Mouse (Mus musculus): ENCODE measurements at regions not wholly inside any gene's neighbourhood (a gene's known extent, or its start where the extent isn't known, plus 50 kb on each side); places are given as distances from the start of the nearest gene placed in this dataset.

DNA sequence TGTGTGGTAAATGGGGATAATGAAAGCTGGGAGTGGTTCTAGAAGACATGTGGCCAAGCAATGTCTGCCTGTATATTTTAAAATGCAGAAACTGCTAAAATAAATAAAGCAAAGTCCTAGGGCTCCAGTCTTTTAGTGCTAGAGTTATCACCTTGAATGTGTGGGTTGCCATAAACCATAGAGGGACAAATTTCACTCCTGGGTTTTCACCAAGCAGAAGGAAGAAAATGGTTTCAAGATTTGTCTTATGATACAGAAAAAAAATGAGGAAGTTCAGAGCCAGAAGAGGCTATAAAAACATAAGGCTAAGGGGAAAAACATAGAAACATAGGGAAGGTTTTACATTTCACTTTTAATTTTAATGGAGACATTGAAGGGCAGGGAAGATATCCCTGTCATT lies 276.1 kb upstream of the 2610001J05Rik start:
- Histone ChIP-seq H3K4me1 (replicated peaks) (no peaks in the 10 kb centered on the region), H3K27me3 (no peaks in the 10 kb centered on the region), H3K9me3 (no peaks in the 10 kb centered on the region), H3K4me2 (no peak overlapping the region), H3K9ac (no peak overlapping the region), H3K27ac (no peak overlapping the region), H3K36me3 (no peaks in the 10 kb centered on the region), H3K4me3 (no peak overlapping the region)
- ATAC-seq (ENCODE audit: low FRiP score): no peak

DNA sequence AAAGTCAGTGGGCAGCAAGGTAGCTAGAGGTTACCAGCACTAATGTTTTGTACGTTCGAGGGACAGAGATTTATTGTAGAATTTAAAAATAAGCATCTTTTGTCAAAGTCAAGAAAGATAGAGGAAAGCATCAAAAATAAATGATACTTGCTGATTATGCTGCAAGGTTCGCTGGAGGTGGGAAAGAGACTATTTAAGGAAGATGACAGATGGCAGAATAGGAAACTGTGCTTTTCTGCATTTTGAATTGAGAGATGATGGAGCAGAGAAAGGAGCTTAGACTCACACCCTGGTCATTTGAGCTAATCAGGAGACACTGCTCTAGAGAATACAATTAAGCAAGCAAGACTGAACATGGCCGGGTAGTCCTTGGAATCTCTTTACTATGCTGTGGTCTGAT lies 275.1 kb upstream of the 2610001J05Rik start:
- H3K27me3 ChIP-seq: no peaks in the 10 kb centered on the region
- no peak overlapping the region for H3K4me2 ChIP-seq
- no peak overlapping the region for H3K4me3 ChIP-seq
- H3K9me3 ChIP-seq: no peaks in the 10 kb centered on the region
- ATAC-seq (ENCODE audit: low FRiP score): no peak
- WGBS: 82% methylated on average over 4 of the region's 4 CpGs
- no peaks in the 10 kb centered on the region for H3K4me1 ChIP-seq (replicated peaks)
- H3K36me3 ChIP-seq: no peaks in the 10 kb centered on the region
- H3K9ac ChIP-seq: no peak overlapping the region
- H3K27ac ChIP-seq: no peak overlapping the region

DNA sequence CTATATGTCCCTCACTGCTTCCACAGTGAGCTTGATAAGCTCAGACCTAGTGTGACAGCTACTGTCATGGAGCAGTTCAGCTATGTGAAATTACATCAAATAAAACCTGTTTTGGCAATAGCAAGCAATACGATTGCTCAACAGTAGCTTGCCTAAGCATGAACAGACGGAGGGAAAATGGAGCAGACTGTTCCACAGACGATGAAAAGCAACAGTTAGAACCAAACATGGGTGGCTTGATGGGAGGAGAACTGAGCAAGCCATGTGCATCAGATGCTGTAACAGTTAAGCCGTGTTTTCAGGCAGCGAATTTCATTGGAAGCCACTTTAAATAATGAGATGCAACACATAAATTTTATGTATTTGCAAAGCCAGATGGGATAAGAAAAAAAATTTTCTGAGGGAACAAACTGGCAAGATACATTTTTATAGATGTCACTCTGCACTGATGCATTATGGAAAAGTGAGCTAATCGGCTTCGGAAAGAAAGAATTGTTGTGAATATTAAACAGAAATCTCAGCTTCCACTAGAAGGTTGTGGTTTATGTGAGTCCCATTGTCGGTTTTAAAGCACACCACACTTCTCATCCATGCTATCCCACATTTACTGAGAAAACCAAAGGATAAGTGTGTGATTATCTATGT lies 270.9 kb upstream of the 2610001J05Rik start:
- Histone ChIP-seq H3K9ac (no peak overlapping the region), H3K27me3 (no peaks in the 10 kb centered on the region), H3K4me2 (no peak overlapping the region), H3K36me3 (no peaks in the 10 kb centered on the region), H3K4me1 (replicated peaks) (no peaks in the 10 kb centered on the region), H3K9me3 (no peaks in the 10 kb centered on the region), H3K4me3 (no peak overlapping the region), H3K27ac (no peak overlapping the region)
- WGBS: 82% methylated on average over 8 of the region's 8 CpGs
- ATAC-seq (ENCODE audit: low FRiP score): no peak

GRCm38 (mm10) chr6:14130392-14131144 lies 259.2 kb upstream of the 2610001J05Rik start:
- H3K4me1 ChIP-seq (replicated peaks): no peaks in the 10 kb centered on the region
- 82% methylated on average over 1 of the region's 1 CpGs for WGBS
- no peaks in the 10 kb centered on the region for H3K36me3 ChIP-seq
- H3K27ac ChIP-seq: no peak overlapping the region
- H3K4me2 ChIP-seq: no peak overlapping the region
- no peaks in the 10 kb centered on the region for H3K9me3 ChIP-seq
- H3K4me3 ChIP-seq: no peak overlapping the region
- no peak for ATAC-seq (ENCODE audit: low FRiP score)
- no peaks in the 10 kb centered on the region for H3K27me3 ChIP-seq
- H3K9ac ChIP-seq: no peak overlapping the region

- Histone ChIP-seq H3K9ac (no peak overlapping the region), H3K4me3 (no peak overlapping the region), H3K4me1 (replicated peaks) (no peaks in the 10 kb centered on the region), H3K36me3 (no peaks in the 10 kb centered on the region), H3K27me3 (no peaks in the 10 kb centered on the region), H3K9me3 (no peaks in the 10 kb centered on the region), H3K4me2 (no peak overlapping the region), H3K27ac (no peak overlapping the region)
- no peak for ATAC-seq (ENCODE audit: low FRiP score)
Measured at GRCm38 (mm10) chr6:14129394-14129793, 258.1 kb upstream of the 2610001J05Rik start.

- Histone ChIP-seq H3K4me1 (replicated peaks) (no peaks in the 10 kb centered on the region), H3K9ac (no peak overlapping the region), H3K4me2 (no peak overlapping the region), H3K9me3 (no peaks in the 10 kb centered on the region), H3K27ac (no peak overlapping the region), H3K4me3 (no peak overlapping the region), H3K36me3 (no peaks in the 10 kb centered on the region), H3K27me3 (no peaks in the 10 kb centered on the region)
- no peak for ATAC-seq (ENCODE audit: low FRiP score)
- 86% methylated on average over 3 of the region's 3 CpGs for WGBS
Measured at GRCm38 (mm10) chr6:14122311-14122710, 251.0 kb upstream of the 2610001J05Rik start.

DNA sequence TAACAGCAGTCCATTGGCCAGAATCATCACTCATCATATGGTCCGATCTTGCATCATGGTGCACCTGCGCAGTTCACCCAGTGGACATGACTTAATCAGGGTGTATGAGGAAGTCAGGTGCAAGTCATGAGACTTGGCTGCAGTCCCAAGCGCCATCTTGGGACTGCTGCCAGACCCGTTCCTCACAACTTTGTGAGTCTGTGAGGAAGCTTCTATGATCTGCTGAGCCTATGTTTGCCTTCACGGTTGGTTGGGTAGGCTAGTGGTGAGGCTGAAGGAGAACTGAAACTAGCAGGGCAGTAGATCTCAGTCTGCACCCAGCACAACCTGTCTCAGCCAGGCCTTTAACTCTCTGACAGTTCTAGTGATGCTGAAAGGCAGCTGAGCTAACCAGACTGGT lies 250.2 kb upstream of the 2610001J05Rik start:
- WGBS: 96% methylated on average over 5 of the region's 5 CpGs
- no peak overlapping the region for H3K4me3 ChIP-seq
- H3K27ac ChIP-seq: no peak overlapping the region
- H3K9me3 ChIP-seq: no peaks in the 10 kb centered on the region
- H3K4me2 ChIP-seq: no peak overlapping the region
- no peak overlapping the region for H3K9ac ChIP-seq
- H3K36me3 ChIP-seq: no peaks in the 10 kb centered on the region
- no peaks in the 10 kb centered on the region for H3K27me3 ChIP-seq
- no peak for ATAC-seq (ENCODE audit: low FRiP score)
- H3K4me1 ChIP-seq (replicated peaks): no peaks in the 10 kb centered on the region

DNA sequence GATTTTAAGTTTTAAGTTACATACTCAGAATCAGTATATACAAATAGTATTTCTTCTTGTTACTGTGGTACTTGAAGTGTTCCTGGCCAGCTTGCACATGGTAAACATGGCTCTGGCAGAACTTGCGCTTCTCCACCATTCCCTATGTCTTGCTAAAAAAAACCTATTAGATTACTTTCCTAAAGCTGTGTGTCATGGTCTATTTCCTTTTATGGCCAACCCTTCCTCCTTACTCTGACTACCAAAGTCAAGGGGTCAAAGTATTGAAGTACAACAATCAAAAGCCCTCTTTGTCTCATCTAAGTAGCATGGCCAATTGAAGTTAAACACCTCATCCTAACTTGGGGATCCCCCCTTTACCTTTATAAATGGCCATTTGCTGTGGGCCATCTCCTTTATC lies 223.6 kb upstream of the 2610001J05Rik start:
- ATAC-seq (ENCODE audit: low FRiP score): no peak
- H3K9ac ChIP-seq: no peak overlapping the region
- H3K4me3 ChIP-seq: no peak overlapping the region
- H3K4me2 ChIP-seq: no peak overlapping the region
- no peak overlapping the region for H3K27ac ChIP-seq
- no peaks in the 10 kb centered on the region for H3K27me3 ChIP-seq
- H3K9me3 ChIP-seq: no peaks in the 10 kb centered on the region
- no peaks in the 10 kb centered on the region for H3K36me3 ChIP-seq
- no peaks in the 10 kb centered on the region for H3K4me1 ChIP-seq (replicated peaks)
- WGBS: 83% methylated on average over 1 of the region's 1 CpGs

DNA sequence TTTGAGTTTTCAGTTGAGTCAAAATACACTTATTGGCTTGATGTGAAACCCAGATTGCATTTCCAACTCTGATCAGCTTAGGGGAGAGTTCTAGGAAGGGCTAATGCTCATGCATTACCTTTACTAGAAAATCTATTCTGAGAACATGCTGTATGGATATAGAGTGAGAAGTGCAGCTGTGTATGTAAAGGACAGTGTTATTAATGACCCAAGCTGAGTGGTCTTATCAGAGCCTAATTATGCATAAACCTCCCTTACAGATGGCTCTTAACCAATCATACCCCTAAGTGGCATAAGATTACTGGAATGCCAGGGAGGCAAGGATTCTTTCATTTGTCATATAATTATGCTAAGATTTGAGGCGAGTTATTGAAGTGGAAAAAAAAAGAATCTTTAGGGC lies 210.6 kb upstream of the 2610001J05Rik start:
- no peak for ATAC-seq (ENCODE audit: low FRiP score)
- no peaks in the 10 kb centered on the region for H3K27me3 ChIP-seq
- no peaks in the 10 kb centered on the region for H3K9me3 ChIP-seq
- WGBS: 85% methylated on average over 1 of the region's 1 CpGs
- no peaks in the 10 kb centered on the region for H3K36me3 ChIP-seq
- no peaks in the 10 kb centered on the region for H3K4me1 ChIP-seq (replicated peaks)
- no peak overlapping the region for H3K4me2 ChIP-seq
- H3K27ac ChIP-seq: no peak overlapping the region
- no peak overlapping the region for H3K4me3 ChIP-seq
- no peak overlapping the region for H3K9ac ChIP-seq

GRCm38 (mm10) chr6:14063735-14064134 lies 192.4 kb upstream of the 2610001J05Rik start:
- no peak for ATAC-seq (ENCODE audit: low FRiP score)
- Histone ChIP-seq H3K4me3 (no peak overlapping the region), H3K36me3 (no peaks in the 10 kb centered on the region), H3K4me2 (no peak overlapping the region), H3K27me3 (no peaks in the 10 kb centered on the region), H3K27ac (no peak overlapping the region), H3K4me1 (replicated peaks) (no peaks in the 10 kb centered on the region), H3K9ac (no peak overlapping the region), H3K9me3 (no peaks in the 10 kb centered on the region)
- WGBS: 80% methylated on average over 2 of the region's 2 CpGs

GRCm38 (mm10) chr6:14046560-14046959 lies 175.2 kb upstream of the 2610001J05Rik start:
- no peaks in the 10 kb centered on the region for H3K4me1 ChIP-seq (replicated peaks)
- no peaks in the 10 kb centered on the region for H3K36me3 ChIP-seq
- H3K9me3 ChIP-seq: no peaks in the 10 kb centered on the region
- H3K4me2 ChIP-seq: no peak overlapping the region
- no peak overlapping the region for H3K9ac ChIP-seq
- WGBS: 91% methylated on average over 5 of the region's 5 CpGs
- no peaks in the 10 kb centered on the region for H3K27me3 ChIP-seq
- ATAC-seq (ENCODE audit: low FRiP score): no peak
- H3K4me3 ChIP-seq: no peak overlapping the region
- H3K27ac ChIP-seq: no peak overlapping the region

GRCm38 (mm10) chr6:14044654-14045053 lies 173.3 kb upstream of the 2610001J05Rik start:
- H3K4me3 ChIP-seq: no peak overlapping the region

GRCm38 (mm10) chr6:14025898-14026297 lies 154.6 kb upstream of the 2610001J05Rik start:
- Histone ChIP-seq H3K9me3 (no peaks in the 10 kb centered on the region), H3K27ac (no peak overlapping the region), H3K9ac (no peak overlapping the region), H3K36me3 (no peaks in the 10 kb centered on the region), H3K4me2 (no peak overlapping the region), H3K4me3 (no peak overlapping the region), H3K27me3 (no peaks in the 10 kb centered on the region), H3K4me1 (replicated peaks) (no peaks in the 10 kb centered on the region)
- 84% methylated on average over 2 of the region's 2 CpGs for WGBS
- ATAC-seq (ENCODE audit: low FRiP score): no peak

More at GRCm38 (mm10) chr6:14044654-14045053, 173.3 kb upstream of the 2610001J05Rik start:
- H3K9me3 ChIP-seq: no peaks in the 10 kb centered on the region
- H3K27ac ChIP-seq: no peak overlapping the region
- whole genome bisulfite sequencing: 89% methylated on average over 3 of the region's 3 CpGs
- H3K27me3 ChIP-seq: no peaks in the 10 kb centered on the region
- H3K4me2 ChIP-seq: no peak overlapping the region
- no peaks in the 10 kb centered on the region for H3K36me3 ChIP-seq
- no peak overlapping the region for H3K9ac ChIP-seq
- ATAC-seq (ENCODE audit: low FRiP score): no peak
- no peaks in the 10 kb centered on the region for H3K4me1 ChIP-seq (replicated peaks)
